Mouse (Mus musculus) kidney, adult 2 months (tissue): ENCODE measurements at regions not wholly inside any gene's neighbourhood (a gene's known extent, or its start where the extent isn't known, plus 50 kb on each side); places are given as distances from the start of the nearest gene placed in this dataset.

ENCODE experiments used
- CTCF ChIP-seq: fragments of 200-500 bp; conservative IDR thresholded peaks from 2 replicates; pipeline ENCODE4 v1.5.1; 2011; ENCODE audit warnings: low read depth, mild to moderate bottlenecking, control low read depth, low read length, moderate library complexity, mixed read lengths; ENCODE audit not compliant: insufficient read depth, insufficient read length
- POLR2A ChIP-seq: fragments of 200-500 bp; IDR thresholded peaks from one replicate; pipeline ENCODE4 v1.6.1; 2011; ENCODE audit warnings: low read depth, low read length, control low read depth

- no peak for TF ChIP-seq POLR2A
- TF ChIP-seq CTCF = no peak
These were observed 101.0 kb upstream of the Cypt1 start for GRCm38 (mm10) chrX:16421663-16422062.
